Mouse (Mus musculus) hindbrain, embryonic 13.5 days (tissue): ENCODE measurements around the gene Ap4b1. TPM values are rescaled to one million over a fixed set of nuclear protein-coding genes. Genes with fewer than 3 reads are reported as not detected.
"Not testable (repeated sequence)": the region's sequence is repeated elsewhere in the genome, so short reads cannot be mapped to it uniquely, and the experiment has no call there.

Experiments
- ATAC-seq: fragments of 200-750 bp; cut with Nextera tagmentation; 2 replicates; pipeline ENCODE4 v1.8.0; 2017; ENCODE audit warnings: moderate TSS enrichment; ENCODE audit not compliant: low FRiP score
- H3K27ac ChIP-seq: fragments of 300-500 bp; sonication (generic); 2 replicates; pipeline ENCODE4 v1.5.1; 2015; ENCODE audit warnings: inconsistent platforms, mild to moderate bottlenecking, moderate library complexity
- H3K27me3 ChIP-seq: fragments of 300-500 bp; sonication (generic); 2 replicates; pipeline ENCODE4 v1.6.1; 2015; ENCODE audit warnings: mild to moderate bottlenecking, inconsistent platforms
- H3K36me3 ChIP-seq: fragments of 300-500 bp; sonication (generic); 2 replicates; pipeline ENCODE4 v1.6.1; 2015; ENCODE audit warnings: mild to moderate bottlenecking, inconsistent platforms
- H3K4me1 ChIP-seq: fragments of 300-500 bp; sonication (generic); replicated peaks from 2 replicates; pipeline ENCODE4 v1.6.1; 2015; ENCODE audit warnings: inconsistent platforms
- H3K4me2 ChIP-seq: fragments of 300-500 bp; sonication (generic); 2 replicates; pipeline ENCODE4 v1.6.1; 2015; ENCODE audit warnings: inconsistent platforms, mild to moderate bottlenecking, moderate library complexity
- H3K4me3 ChIP-seq: fragments of 300-500 bp; sonication (generic); 2 replicates; pipeline ENCODE4 v1.5.1; 2015; ENCODE audit warnings: mild to moderate bottlenecking, inconsistent platforms
- H3K9ac ChIP-seq: fragments of 300-500 bp; sonication (generic); 2 replicates; pipeline ENCODE4 v1.6.1; 2015; ENCODE audit warnings: mild to moderate bottlenecking, inconsistent platforms
- H3K9me3 ChIP-seq: fragments of 300-500 bp; sonication (generic); 2 replicates; pipeline ENCODE4 v1.6.1; 2016; ENCODE audit warnings: inconsistent platforms
- WGBS: fragments of 180-500 bp; shearing (Covaris S2); methylation state at CpG from one replicate; pipeline ENCODE4 v1.1.7; 2015; 5-methylcytosine and 5-hydroxymethylcytosine counted together
- polyA plus RNA-seq: library from polyadenylated mRNA; unstranded; fragments of >200 nt; fragmentation: Nextera tagmentation; extraction: Ambion mirVana; gene quantifications from 2 replicates; pipeline ENCODE4 v1.2.1, GENCODE M21; 2015

The Ap4b1 gene
- polyA plus RNA-seq, 1 experiment from 2014 or later = 22.9 TPM

DNA sequence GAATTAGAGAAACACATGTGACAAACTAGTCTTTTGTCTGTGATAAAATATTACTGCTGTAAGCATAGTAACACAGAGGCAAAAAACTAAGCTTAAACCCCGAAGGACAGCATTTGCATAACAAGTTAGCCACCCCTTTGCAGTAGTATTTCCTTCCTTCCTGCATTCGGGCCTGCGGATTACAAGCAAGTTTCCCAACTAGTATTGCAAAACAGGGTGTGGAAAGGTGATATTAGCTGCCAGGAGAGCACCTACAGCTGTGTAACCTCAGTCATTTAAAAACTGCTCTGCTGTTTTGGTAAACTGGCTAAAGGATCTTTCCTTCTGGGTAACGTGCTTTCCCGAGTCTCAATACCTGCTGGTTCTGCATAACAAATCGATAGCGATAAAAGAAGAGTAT, 22.1 kb upstream of the Ap4b1 start:
- Histone ChIP-seq H3K36me3 (no peaks in the 10 kb centered on the region), H3K27ac (no peak overlapping the region), H3K4me3 (no peak overlapping the region), H3K9me3 (no peaks in the 10 kb centered on the region), H3K4me2 (no peak overlapping the region), H3K4me1 (peaks cover 30% of the 10 kb centered on the region), H3K9ac (no peak overlapping the region), H3K27me3 (no peaks in the 10 kb centered on the region)
- no peak for ATAC-seq
- WGBS = 69% methylated on average over 7 of the region's 7 CpGs

DNA sequence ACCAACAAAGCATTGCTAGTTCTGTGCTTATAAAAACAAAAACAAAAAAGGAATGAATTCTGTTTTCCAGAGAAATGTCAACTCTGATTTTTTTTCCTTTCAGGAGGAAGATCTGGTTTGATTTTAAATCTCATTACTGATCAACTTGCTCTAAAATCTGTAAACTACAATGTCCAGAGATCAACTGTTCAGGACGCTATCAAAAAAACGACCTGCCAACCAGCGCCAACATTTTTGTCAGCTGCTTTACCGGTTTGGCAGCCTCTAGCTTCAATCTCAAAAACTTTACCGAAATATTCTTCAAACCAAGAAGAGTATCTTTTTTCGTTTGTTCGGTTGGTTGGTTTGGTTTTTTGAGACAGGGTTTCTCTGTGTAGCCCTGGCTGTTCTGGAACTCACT, 20.2 kb upstream of the Ap4b1 start:
- Histone ChIP-seq H3K4me2 (peak overlapping the region; percentile 79), H3K27me3 (peaks cover 4% of the 10 kb centered on the region; the same call in 1 of the 2 replicates), H3K9ac (peak overlapping the region; percentile 96; the same call in 1 of the 2 replicates), H3K9me3 (no peaks in the 10 kb centered on the region), H3K27ac (no peak overlapping the region), H3K4me3 (peak overlapping the region; percentile 90; the same call in 1 of the 2 replicates), H3K36me3 (no peaks in the 10 kb centered on the region), H3K4me1 (peaks cover 30% of the 10 kb centered on the region)
- WGBS = 87% methylated on average over 7 of the region's 7 CpGs
- ATAC-seq = no peak

DNA sequence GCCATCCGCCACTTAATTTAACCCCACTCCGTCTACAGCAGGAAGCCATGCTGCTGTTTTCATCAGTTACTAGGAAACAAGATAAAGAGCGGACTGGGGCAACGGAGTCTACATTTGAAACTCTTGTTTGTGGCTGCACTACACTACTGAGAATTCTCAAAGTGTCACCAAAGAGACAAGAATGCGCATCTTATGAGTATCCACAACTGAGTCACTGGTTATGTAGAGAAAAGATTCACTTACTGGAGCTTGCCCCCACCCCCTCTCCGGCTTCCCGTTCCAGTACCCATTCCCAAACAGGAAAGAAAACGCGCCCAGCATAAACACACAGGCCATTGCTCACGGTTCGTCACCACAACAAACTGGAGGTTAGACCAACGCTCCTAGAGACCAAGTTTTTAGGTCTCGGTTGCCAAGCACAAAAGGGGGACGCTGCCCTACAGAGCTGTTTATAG, 19.4 kb upstream of the Ap4b1 start:
- H3K9ac ChIP-seq = peak overlapping the region; percentile 96
- peak overlapping the region; percentile 95 for H3K27ac ChIP-seq
- no peaks in the 10 kb centered on the region for H3K36me3 ChIP-seq
- WGBS = 3% methylated on average over 14 of the region's 14 CpGs
- no peak for ATAC-seq
- H3K27me3 ChIP-seq = peaks cover 4% of the 10 kb centered on the region; the same call in 1 of the 2 replicates
- H3K9me3 ChIP-seq = no peaks in the 10 kb centered on the region
- peak overlapping the region; percentile 90 for H3K4me3 ChIP-seq
- H3K4me2 ChIP-seq = peak overlapping the region; percentile 79
- peaks cover 30% of the 10 kb centered on the region for H3K4me1 ChIP-seq

DNA sequence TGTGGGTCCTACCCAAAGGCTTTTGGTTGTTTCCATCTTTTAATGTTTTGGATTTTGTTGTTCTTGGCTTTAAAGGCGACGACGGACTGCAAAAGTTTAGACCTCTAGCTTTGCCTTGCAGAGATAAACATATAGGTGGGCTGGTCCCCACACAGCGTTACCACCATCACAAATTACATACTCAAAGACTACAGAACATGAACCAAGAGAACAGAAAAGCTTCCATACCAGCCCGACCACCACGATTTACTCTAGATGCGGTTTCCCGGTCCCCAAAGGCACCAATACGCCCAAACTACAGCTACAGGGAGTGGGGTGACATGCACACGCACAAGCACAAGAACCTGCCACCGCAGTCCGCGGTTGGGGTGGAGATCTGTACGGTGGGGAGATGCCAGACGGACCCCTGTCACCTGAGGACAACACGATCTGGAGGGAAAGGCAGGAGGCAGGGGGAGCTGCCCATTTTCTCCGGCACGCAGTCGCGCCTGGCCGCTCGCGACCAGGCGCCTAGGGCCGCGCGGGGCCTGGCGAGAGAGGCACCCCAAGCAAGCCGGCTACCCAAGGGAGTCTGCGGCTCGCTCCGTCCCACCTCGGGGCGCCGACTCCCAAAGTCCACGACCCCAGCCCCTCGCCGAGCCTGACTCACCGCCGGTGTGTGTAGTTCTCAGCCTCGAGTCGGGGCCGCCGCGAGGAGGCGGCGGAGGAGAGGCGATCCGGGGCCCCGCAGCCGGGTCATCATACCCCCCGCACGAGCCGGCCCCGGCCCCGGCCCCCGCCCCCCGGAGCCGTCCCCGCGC, 18.8 kb upstream of the Ap4b1 start:
- H3K27me3 ChIP-seq = peaks cover 4% of the 10 kb centered on the region; the same call in 1 of the 2 replicates
- WGBS = under 1% methylated on average over 36 of the region's 61 CpGs
- H3K4me2 ChIP-seq = peak overlapping the region; percentile 79
- no peaks in the 10 kb centered on the region for H3K9me3 ChIP-seq
- peak overlapping the region; percentile 96 for H3K9ac ChIP-seq
- H3K4me1 ChIP-seq = peaks cover 30% of the 10 kb centered on the region
- H3K4me3 ChIP-seq = peak overlapping the region; percentile 90
- peak; percentile 87 for ATAC-seq
- peak overlapping the region; percentile 95 for H3K27ac ChIP-seq
- H3K36me3 ChIP-seq = no peaks in the 10 kb centered on the region

DNA sequence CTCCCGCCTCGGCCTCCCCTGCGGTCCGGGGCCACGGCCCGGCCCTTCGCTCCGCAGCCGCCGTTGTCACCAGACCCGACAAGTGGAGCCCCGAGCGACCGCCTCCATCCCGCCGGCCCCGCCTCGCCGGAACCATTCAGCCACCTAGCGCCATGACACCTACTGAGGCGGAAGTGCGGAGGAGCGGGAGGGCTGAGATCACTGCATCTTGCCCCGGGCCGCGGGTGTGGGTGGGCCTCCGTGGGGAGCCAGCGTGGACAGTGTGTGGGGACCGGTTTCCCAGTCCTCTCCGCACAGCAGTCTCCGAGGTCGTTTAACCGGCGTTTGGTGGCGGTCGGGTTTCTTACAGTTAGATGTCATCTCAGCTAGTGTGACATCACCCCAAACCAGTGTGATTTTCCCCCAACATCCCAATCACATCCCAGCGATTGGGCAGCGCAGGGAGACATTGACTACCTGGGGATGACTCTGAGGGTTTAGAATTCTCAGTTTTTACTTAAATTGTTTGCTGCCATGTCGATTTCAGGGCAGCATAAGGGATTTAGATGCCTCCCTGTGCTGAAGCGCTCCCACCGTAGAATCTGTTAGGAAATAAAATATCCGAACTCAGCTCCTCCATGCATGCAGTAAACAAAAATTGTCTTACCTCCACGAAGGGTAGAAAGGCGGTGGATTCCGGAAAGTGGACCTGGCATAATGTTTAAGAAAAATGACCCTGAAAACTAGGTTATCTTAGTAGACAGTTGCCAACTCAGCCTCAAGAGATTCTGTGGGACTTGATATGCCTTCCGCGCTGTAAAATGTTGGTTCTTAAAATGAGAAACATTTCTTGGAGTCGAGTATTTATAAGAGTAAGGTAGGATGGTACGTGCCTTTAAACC, 17.9 kb upstream of the Ap4b1 start, which contains the start of gene Hipk1:
Gene Hipk1, minus strand, starts transcription at position 334 of the 881 bp plus-strand sequence.
- WGBS = 11% methylated on average over 46 of the region's 49 CpGs
- Histone ChIP-seq H3K27me3 (peaks cover 4% of the 10 kb centered on the region), H3K4me2 (peak within 1 kb of the TSS; percentile 79), H3K4me1 (peaks cover 30% of the 10 kb centered on the region), H3K36me3 (no peaks in the 10 kb centered on the region), H3K9me3 (no peaks in the 10 kb centered on the region), H3K9ac (peak within 1 kb of the TSS; percentile 96), H3K4me3 (peak within 1 kb of the TSS; percentile 90), H3K27ac (peak within 1 kb of the TSS; percentile 95)
- peak; percentile 96 for ATAC-seq

DNA sequence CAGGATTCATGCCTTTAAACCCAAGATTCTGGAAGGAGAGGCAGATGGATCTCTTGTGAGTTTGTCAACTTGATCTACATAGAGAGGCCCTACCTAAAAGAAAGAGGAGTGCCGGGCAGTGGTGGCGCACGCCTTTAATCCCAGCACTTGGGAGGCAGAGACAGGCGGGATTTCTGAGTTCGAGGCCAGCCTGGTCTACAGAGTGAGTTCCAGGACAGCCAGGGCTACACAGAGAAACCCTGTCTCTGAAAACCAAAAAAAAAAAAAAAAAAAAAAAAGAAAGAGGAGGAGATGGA, 17.3 kb upstream of the Ap4b1 start:
- Histone ChIP-seq H3K27ac (peak overlapping the region; percentile 95), H3K4me2 (peak overlapping the region; percentile 79), H3K4me3 (peak overlapping the region; percentile 90), H3K9ac (peak overlapping the region; percentile 96), H3K4me1 (peaks cover 30% of the 10 kb centered on the region)
- not testable (repeated sequence) for H3K27me3 ChIP-seq, H3K36me3 ChIP-seq, ATAC-seq, H3K9me3 ChIP-seq
- WGBS = 81% methylated on average over 5 of the region's 5 CpGs

DNA sequence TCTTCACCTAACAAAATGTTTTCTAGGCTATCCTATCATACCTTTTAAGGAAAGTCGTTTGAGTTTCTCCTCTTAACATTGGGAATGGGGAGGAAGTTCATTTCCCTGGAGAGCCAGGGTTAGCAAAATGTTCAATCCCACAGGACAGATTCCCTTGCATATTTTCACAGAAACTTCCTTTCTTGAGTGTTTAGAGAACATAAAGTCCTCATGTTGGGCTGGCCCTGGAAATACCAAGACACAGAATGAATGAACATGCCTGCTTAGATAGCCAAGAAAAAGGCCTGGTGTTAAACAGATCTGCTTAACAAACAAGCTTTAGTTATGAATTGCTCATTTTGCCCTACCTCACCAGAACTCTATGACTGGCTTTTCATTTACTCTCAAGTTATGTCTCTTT, 16.8 kb upstream of the Ap4b1 start:
- Histone ChIP-seq H3K27me3 (peaks cover 9% of the 10 kb centered on the region), H3K4me3 (no peak overlapping the region), H3K9ac (no peak overlapping the region), H3K4me2 (no peak overlapping the region), H3K9me3 (no peaks in the 10 kb centered on the region), H3K36me3 (no peaks in the 10 kb centered on the region), H3K4me1 (peaks cover 25% of the 10 kb centered on the region), H3K27ac (no peak overlapping the region)
- 83% methylated on average over 1 of the region's 1 CpGs for WGBS
- ATAC-seq = no peak

DNA sequence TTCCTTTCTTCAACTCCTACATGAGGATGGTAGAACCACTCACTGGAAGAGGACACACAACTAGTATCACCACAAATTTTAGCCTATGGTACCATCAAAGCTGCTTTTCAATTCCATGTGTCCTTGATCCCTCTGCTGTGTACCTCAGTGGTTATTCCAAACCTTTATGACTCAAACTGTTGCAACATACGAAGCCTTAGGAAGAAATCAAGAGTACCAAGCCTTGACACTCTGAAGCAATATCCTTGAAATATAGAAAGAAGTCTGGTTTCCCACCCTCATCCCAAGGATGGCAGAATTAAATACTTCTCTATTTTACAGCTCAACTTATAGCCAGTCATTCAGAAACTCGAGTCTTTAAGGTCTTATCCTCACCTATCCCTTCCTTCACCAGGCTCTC, 12.9 kb upstream of the Ap4b1 start:
- Histone ChIP-seq H3K27ac (no peak overlapping the region), H3K4me3 (no peak overlapping the region), H3K36me3 (peaks cover 4% of the 10 kb centered on the region), H3K9me3 (no peaks in the 10 kb centered on the region), H3K9ac (no peak overlapping the region), H3K27me3 (peaks cover 9% of the 10 kb centered on the region), H3K4me2 (no peak overlapping the region), H3K4me1 (peaks cover 5% of the 10 kb centered on the region)
- ATAC-seq = no peak
- WGBS = 76% methylated on average over 2 of the region's 2 CpGs

DNA sequence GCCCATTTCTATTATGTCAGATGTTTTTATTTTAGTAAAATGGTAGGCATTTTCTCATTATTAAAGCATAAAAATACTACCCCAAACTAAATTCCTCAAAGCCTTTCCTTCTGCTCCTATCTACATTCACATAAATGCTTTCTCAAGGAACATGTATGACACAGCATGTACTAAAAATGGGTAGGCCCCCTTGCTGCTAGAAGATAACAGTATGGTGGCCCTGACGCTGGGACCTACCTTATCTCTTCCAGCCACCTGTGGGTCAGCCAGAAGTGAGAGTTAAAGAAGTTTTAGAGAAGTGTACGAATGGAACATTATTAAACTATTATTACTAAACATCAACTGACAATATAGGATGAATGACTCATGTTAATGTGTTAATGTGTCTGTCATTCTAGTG, 9.8 kb upstream of the Ap4b1 start:
- no peaks in the 10 kb centered on the region for H3K9me3 ChIP-seq
- peaks cover 5% of the 10 kb centered on the region; the same call in 1 of the 2 replicates for H3K27me3 ChIP-seq
- H3K27ac ChIP-seq = no peak overlapping the region
- H3K4me3 ChIP-seq = no peak overlapping the region
- H3K36me3 ChIP-seq = peaks cover 32% of the 10 kb centered on the region
- no peak overlapping the region for H3K4me2 ChIP-seq
- no peaks in the 10 kb centered on the region for H3K4me1 ChIP-seq
- WGBS = 84% methylated on average over 2 of the region's 2 CpGs
- H3K9ac ChIP-seq = no peak overlapping the region
- no peak for ATAC-seq

DNA sequence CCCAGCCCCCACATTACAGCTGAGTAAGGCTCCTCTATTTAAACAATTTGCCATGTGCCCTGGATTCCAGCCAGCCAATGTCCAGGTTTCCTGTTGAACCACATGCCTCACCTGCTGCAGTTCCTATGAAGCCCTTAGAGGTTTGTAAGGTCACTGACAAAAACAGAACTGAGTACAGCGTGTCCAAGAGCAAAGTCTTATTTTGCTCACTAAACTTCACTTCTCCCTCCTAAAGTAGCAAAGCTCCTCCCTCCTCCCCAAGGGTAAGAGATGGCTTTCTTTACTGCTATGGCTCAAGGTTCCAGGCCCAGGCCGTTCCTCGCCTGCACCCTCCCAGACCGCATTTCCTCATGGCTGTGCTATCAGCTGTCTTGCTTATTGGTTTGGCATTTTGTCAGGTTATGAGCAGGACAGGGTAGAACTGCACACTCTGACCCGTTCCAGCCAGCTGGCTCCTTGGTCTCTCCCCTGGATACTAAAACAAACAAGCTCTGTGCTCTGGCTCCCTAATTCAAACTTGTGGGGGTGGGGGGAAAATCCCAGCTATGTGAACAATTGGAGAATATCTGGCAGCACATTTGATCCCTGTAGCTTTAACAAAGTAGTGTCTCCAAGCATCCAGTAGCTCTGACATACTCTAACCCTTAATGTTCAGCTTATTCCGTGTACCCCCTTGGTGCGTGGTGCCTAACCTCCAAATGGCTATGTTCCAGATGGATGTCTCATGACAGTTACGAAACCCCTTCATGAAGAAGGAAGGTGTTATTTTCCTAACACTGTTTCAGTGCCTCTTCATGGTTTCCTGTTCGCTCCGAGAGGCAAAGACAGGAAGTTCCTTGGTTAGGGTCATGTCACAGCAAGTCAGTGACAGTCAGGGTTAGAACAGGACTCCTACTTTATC, 7.4 kb upstream of the Ap4b1 start:
- 83% methylated on average over 10 of the region's 10 CpGs for WGBS
- Histone ChIP-seq H3K27me3 (peaks cover under 1% of the 10 kb centered on the region; the same call in 1 of the 2 replicates), H3K27ac (0 out of 2 replicates have a peak overlapping the region, but pooled peaks have one; percentile 20), H3K9ac (no peak overlapping the region), H3K9me3 (no peaks in the 10 kb centered on the region), H3K4me2 (no peak overlapping the region), H3K4me1 (no peaks in the 10 kb centered on the region), H3K4me3 (no peak overlapping the region), H3K36me3 (peaks cover 45% of the 10 kb centered on the region)
- ATAC-seq = no peak

DNA sequence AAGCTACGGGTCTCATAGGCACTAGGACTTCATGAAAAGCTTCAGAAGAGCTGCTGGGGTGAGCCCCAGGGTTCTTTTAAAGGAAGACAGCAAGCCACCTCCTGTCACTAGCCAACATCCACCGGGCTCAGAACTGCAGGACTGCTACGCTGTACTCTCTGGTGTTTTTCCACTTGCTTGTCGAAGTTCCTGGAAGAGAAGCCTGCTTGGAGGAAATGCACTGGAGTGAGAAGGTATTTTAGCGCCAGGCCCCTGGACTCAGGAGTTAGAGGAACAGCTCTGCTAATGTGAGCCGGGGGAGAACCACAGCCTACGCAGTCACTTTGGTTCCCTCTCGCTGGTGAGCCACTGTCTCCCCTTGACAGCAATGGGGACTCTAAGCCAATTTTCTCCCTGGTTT, 6.5 kb upstream of the Ap4b1 start:
- Histone ChIP-seq H3K4me2 (no peak overlapping the region), H3K4me1 (peaks cover 3% of the 10 kb centered on the region), H3K36me3 (peaks cover 45% of the 10 kb centered on the region), H3K4me3 (no peak overlapping the region), H3K27ac (no peak overlapping the region), H3K9ac (no peak overlapping the region), H3K9me3 (no peaks in the 10 kb centered on the region), H3K27me3 (no peaks in the 10 kb centered on the region)
- ATAC-seq = no peak
- 88% methylated on average over 8 of the region's 8 CpGs for WGBS
